ENCODE assay signal across 8 mouse cellular contexts in genomic region chr9:96259753-96260520, GRCm38 (mm10).
DNase-seq lines count a peak whose midpoint lies in the region; ATAC-seq and TF ChIP-seq lines count a peak whose summit lies in the region.

No protein-coding gene starts in this region.

- no peak overlapping the region for H3K27ac ChIP-seq in cortical plate, adult 2 months (ENCODE audit: insufficient read depth, low read length)
- H3K27ac ChIP-seq in heart, postnatal 0 days (ENCODE audit: low read depth) = peak overlapping the region; percentile 36; the same call in 1 of the 2 replicates
- peak overlapping the region; percentile 85 for H3K27ac ChIP-seq in midbrain, embryonic 10.5 days (replicated peaks)
- H3K27ac ChIP-seq in stomach, embryonic 14.5 days (ENCODE audit: low read length) = peak overlapping the region; percentile 6; the same call in 1 of the 2 replicates

- H3K9me3 ChIP-seq in heart, postnatal 0 days (replicated peaks; ENCODE audit: control insufficient read depth, low read length) = no peaks in the 10 kb centered on the region
- no peaks in the 10 kb centered on the region for H3K9me3 ChIP-seq in midbrain, embryonic 10.5 days (replicated peaks)
- H3K9me3 ChIP-seq in stomach, embryonic 14.5 days (ENCODE audit: control insufficient read depth, low read depth, low read length) = no peaks in the 10 kb centered on the region

- peak overlapping the region; percentile 34; the same call in 1 of the 2 replicates for H3K4me3 ChIP-seq in cortical plate, adult 2 months (ENCODE audit: insufficient read depth, low read length)
- peak overlapping the region; percentile 47 for H3K4me3 ChIP-seq in heart, postnatal 0 days (ENCODE audit: low read depth, low read length)
- peak overlapping the region; percentile 56 for H3K4me3 ChIP-seq in midbrain, embryonic 10.5 days
- H3K4me3 ChIP-seq in stomach, embryonic 14.5 days (ENCODE audit: low read depth, low read length) = peak overlapping the region; percentile 37

- no peaks in the 10 kb centered on the region for H3K36me3 ChIP-seq in heart, postnatal 0 days (replicated peaks; ENCODE audit: control insufficient read depth, insufficient read depth, low read length)
- H3K36me3 ChIP-seq in midbrain, embryonic 10.5 days = peaks cover 5% of the 10 kb centered on the region
- H3K36me3 ChIP-seq in stomach, embryonic 14.5 days (ENCODE audit: control insufficient read depth, insufficient read depth, low read length) = no peaks in the 10 kb centered on the region

- WGBS in heart, postnatal 0 days = 8% methylated on average over 10 of the region's 10 CpGs
- 1% methylated on average over 10 of the region's 10 CpGs for WGBS in midbrain, embryonic 10.5 days
- 3% methylated on average over 10 of the region's 10 CpGs for WGBS in stomach, embryonic 14.5 days

- DNase-seq in right cerebral cortex, adult 18-20 months = peak; percentile 59
- DNase-seq in right cerebral cortex, postnatal 14 days = no peak
- DNase-seq in heart, postnatal 0 days (ENCODE audit: low spot score) = peak; percentile 17
- DNase-seq in layer of hippocampus, adult 9-11 months = peak; percentile 47
- peak; percentile 63 for DNase-seq in midbrain, embryonic 10.5 days (ENCODE audit: low spot score)
- DNase-seq in urinary bladder, postnatal 25 days (ENCODE audit: low spot score) = no peak

- no peak for TF ChIP-seq POLR2A in cortical plate, adult 2 months (IDR thresholded peaks at IDR 0.05; ENCODE audit: extremely low read depth, insufficient read depth, low read length)

- no peak for ATAC-seq in heart, postnatal 0 days (ENCODE audit: insufficient read depth, low read depth)
- ATAC-seq in stomach, embryonic 14.5 days (ENCODE audit: insufficient number of reproducible peaks, insufficient read depth, low FRiP score, low read depth) = no peak

- peak overlapping the region; percentile 70 for H3K4me2 ChIP-seq in heart, postnatal 0 days (ENCODE audit: low read depth, low read length)
- peak overlapping the region; percentile 66 for H3K4me2 ChIP-seq in stomach, embryonic 14.5 days (replicated peaks; ENCODE audit: low read depth, low read length)

- H3K9ac ChIP-seq in heart, postnatal 0 days (replicated peaks; ENCODE audit: low read depth, low read length) = peak overlapping the region; percentile 51; the same call in 1 of the 2 replicates
- H3K9ac ChIP-seq in stomach, embryonic 14.5 days (replicated peaks; ENCODE audit: low read depth, low read length) = 0 out of 2 replicates have a peak overlapping the region, but pooled peaks have one; percentile 38

- no peaks in the 10 kb centered on the region for H3K27me3 ChIP-seq in heart, postnatal 0 days (ENCODE audit: control insufficient read depth, insufficient read depth, low read length)
- no peaks in the 10 kb centered on the region for H3K27me3 ChIP-seq in midbrain, embryonic 10.5 days (ENCODE audit: low read depth, poor library complexity, severe bottlenecking)
- H3K27me3 ChIP-seq in stomach, embryonic 14.5 days (ENCODE audit: control insufficient read depth, insufficient read depth, low read length) = no peaks in the 10 kb centered on the region

- no peak for TF ChIP-seq EP300 in heart, postnatal 0 days (IDR thresholded peaks at IDR 0.05; ENCODE audit: low read depth)

- no peak for TF ChIP-seq CTCF in cortical plate, adult 2 months (IDR thresholded peaks at IDR 0.05; ENCODE audit: extremely low read depth, insufficient read depth, low read length)
- no peak for TF ChIP-seq CTCF in heart, postnatal 0 days (IDR thresholded peaks at IDR 0.05; ENCODE audit: low read depth)

- peaks cover 1% of the 10 kb centered on the region; the same call in 1 of the 2 replicates for H3K4me1 ChIP-seq in cortical plate, adult 2 months (ENCODE audit: control insufficient read depth, insufficient read depth, low read length)
- 0 out of 2 replicates have a peak, but pooled peaks cover 3% of the 10 kb centered on the region for H3K4me1 ChIP-seq in heart, postnatal 0 days (ENCODE audit: control insufficient read depth, insufficient read depth)
- peaks cover 21% of the 10 kb centered on the region for H3K4me1 ChIP-seq in midbrain, embryonic 10.5 days
- 0 out of 2 replicates have a peak, but pooled peaks cover 2% of the 10 kb centered on the region for H3K4me1 ChIP-seq in stomach, embryonic 14.5 days (ENCODE audit: control insufficient read depth, insufficient read depth, low read length)

Comparison
In these comparisons a context has a peak if more than half of its experiments do, and no peak if none do; other contexts are left out.
1. DNase-seq: peak in right cerebral cortex, adult 18-20 months (single experiment), heart, postnatal 0 days (single experiment), layer of hippocampus, adult 9-11 months (single experiment) and midbrain, embryonic 10.5 days (single experiment); none in right cerebral cortex, postnatal 14 days (single experiment) and urinary bladder, postnatal 25 days (single experiment).
2. Peak in every context shown above with its lines, with median percentiles within 50 percentile points of each other: H3K4me3 ChIP-seq.